Mouse (Mus musculus) kidney, postnatal 0 days (tissue): ENCODE measurements around the gene Tbcel. TPM values are rescaled to one million over a fixed set of nuclear protein-coding genes. Genes with fewer than 3 reads are reported as not detected.

Source experiments
- ATAC-seq: fragments of 200-750 bp; cut with Nextera tagmentation; replicated peaks from 2 replicates; pipeline ENCODE4 v1.8.0; 2017; ENCODE audit warnings: low read depth, moderate number of reproducible peaks, moderate TSS enrichment, moderate library complexity; ENCODE audit not compliant: low FRiP score
- DNase-seq: peaks from one replicate; pipeline ENCODE4 v3.0.0-alpha.2; 2016; ENCODE audit warnings: low spot score
- H3K27ac ChIP-seq: fragments of 300-500 bp; sonication (generic); 2 replicates; pipeline ENCODE4 v1.5.1; 2014; ENCODE audit warnings: mild to moderate bottlenecking
- H3K27me3 ChIP-seq: fragments of 300-500 bp; sonication (generic); 2 replicates; pipeline ENCODE4 v1.6.1; 2014; ENCODE audit warnings: low read length, mixed read lengths; ENCODE audit not compliant: insufficient read depth
- H3K36me3 ChIP-seq: fragments of 300-500 bp; sonication (generic); 2 replicates; pipeline ENCODE4 v1.6.1; 2014; ENCODE audit warnings: low read length, mixed read lengths; ENCODE audit not compliant: insufficient read depth
- H3K4me1 ChIP-seq: fragments of 300-500 bp; sonication (generic); replicated peaks from 2 replicates; pipeline ENCODE4 v1.6.1; 2014; ENCODE audit warnings: antibody characterized with exemption, low read length, mixed read lengths; ENCODE audit not compliant: insufficient read depth
- H3K4me2 ChIP-seq: fragments of 300-500 bp; sonication (generic); 2 replicates; pipeline ENCODE4 v1.6.1; 2014; ENCODE audit warnings: mild to moderate bottlenecking, low read length, moderate library complexity, mixed read lengths
- H3K4me3 ChIP-seq: fragments of 300-500 bp; sonication (generic); replicated peaks from 2 replicates; pipeline ENCODE4 v1.5.1; 2014; ENCODE audit warnings: low read depth, low read length
- H3K9ac ChIP-seq: fragments of 300-500 bp; sonication (generic); 2 replicates; pipeline ENCODE4 v1.6.1; 2014; ENCODE audit warnings: low read depth, low read length
- H3K9me3 ChIP-seq: fragments of 300-500 bp; sonication (generic); replicated peaks from 2 replicates; pipeline ENCODE4 v1.6.1; 2016; ENCODE audit warnings: low read length, inconsistent platforms, mixed read lengths
- CTCF ChIP-seq: IDR thresholded peaks from 2 replicates; pipeline ENCODE4 v1.5.1; 2016; ENCODE audit warnings: antibody characterized with exemption, low read depth, mild to moderate bottlenecking, moderate library complexity
- WGBS: fragments of 180-500 bp; shearing (Covaris S2); extraction: QIAGEN DNeasy Blood & Tissue Kit; methylation state at CpG from one replicate; pipeline ENCODE4 v1.1.7; 2014; 5-methylcytosine and 5-hydroxymethylcytosine counted together
- polyA plus RNA-seq: library from polyadenylated mRNA; unstranded; fragments of >200 nt; fragmentation: Nextera tagmentation; extraction: Ambion mirVana; gene quantifications from 2 replicates; pipeline ENCODE4 v1.2.1, GENCODE M21; 2015

The Tbcel gene
- polyA plus RNA-seq, 1 experiment from 2014 or later: 6.0 TPM

- Histone ChIP-seq H3K4me2 (no peak overlapping the region), H3K9ac (no peak overlapping the region), H3K36me3 (peaks cover 43% of the 10 kb centered on the region), H3K4me3 (no peak overlapping the region), H3K27ac (no peak overlapping the region), H3K9me3 (no peaks in the 10 kb centered on the region), H3K4me1 (no peaks in the 10 kb centered on the region), H3K27me3 (no peaks in the 10 kb centered on the region)
- no peak for DNase-seq
- 96% methylated on average over 2 of the region's 2 CpGs for WGBS
- TF ChIP-seq CTCF: no peak
- ATAC-seq: no peak
Measured at GRCm38 (mm10) chr9:42441234-42441633, 66.4 kb downstream of the Tbcel start.

GRCm38 (mm10) chr9:42439446-42439845 is 68.2 kb downstream of the Tbcel start:
- H3K36me3 ChIP-seq: peaks cover 39% of the 10 kb centered on the region
- no peaks in the 10 kb centered on the region for H3K27me3 ChIP-seq
- H3K9me3 ChIP-seq: no peaks in the 10 kb centered on the region
- WGBS: 79% methylated on average over 4 of the region's 4 CpGs
- no peak overlapping the region for H3K4me3 ChIP-seq
- ATAC-seq (no peak), DNase-seq (no peak)
- no peak overlapping the region for H3K4me2 ChIP-seq
- H3K9ac ChIP-seq: no peak overlapping the region
- no peak overlapping the region for H3K27ac ChIP-seq
- H3K4me1 ChIP-seq: no peaks in the 10 kb centered on the region
- no peak for TF ChIP-seq CTCF

GRCm38 (mm10) chr9:42432155-42432554 is 75.5 kb downstream of the Tbcel start:
- no peak for DNase-seq
- peaks cover 45% of the 10 kb centered on the region for H3K36me3 ChIP-seq
- H3K4me1 ChIP-seq: no peaks in the 10 kb centered on the region
- no peaks in the 10 kb centered on the region for H3K9me3 ChIP-seq
- no peak overlapping the region for H3K4me3 ChIP-seq
- ATAC-seq: no peak
- H3K4me2 ChIP-seq: no peak overlapping the region
- WGBS: 78% methylated on average over 2 of the region's 2 CpGs
- no peak overlapping the region for H3K9ac ChIP-seq
- no peak overlapping the region for H3K27ac ChIP-seq
- H3K27me3 ChIP-seq: no peaks in the 10 kb centered on the region
- TF ChIP-seq CTCF: peak; percentile 44

GRCm38 (mm10) chr9:42431606-42432005 is 76.0 kb downstream of the Tbcel start:
- no peak overlapping the region for H3K27ac ChIP-seq
- DNase-seq (no peak), ATAC-seq (no peak)
- TF ChIP-seq CTCF: no peak
- H3K4me1 ChIP-seq: no peaks in the 10 kb centered on the region
- H3K4me3 ChIP-seq: no peak overlapping the region
- H3K27me3 ChIP-seq: no peaks in the 10 kb centered on the region
- peaks cover 44% of the 10 kb centered on the region for H3K36me3 ChIP-seq
- no peaks in the 10 kb centered on the region for H3K9me3 ChIP-seq
- 94% methylated on average over 2 of the region's 2 CpGs for WGBS
- H3K4me2 ChIP-seq: no peak overlapping the region
- H3K9ac ChIP-seq: no peak overlapping the region

GRCm38 (mm10) chr9:42428060-42428924 is 79.3 kb downstream of the Tbcel start:
- ATAC-seq: no peak

GRCm38 (mm10) chr9:42426661-42427358 is 80.8 kb downstream of the Tbcel start:
- no peak for DNase-seq
- H3K4me1 ChIP-seq: no peaks in the 10 kb centered on the region
- no peak for ATAC-seq
- H3K9me3 ChIP-seq: no peaks in the 10 kb centered on the region
- TF ChIP-seq CTCF: no peak
- WGBS: 80% methylated on average over 10 of the region's 10 CpGs
- H3K4me2 ChIP-seq: no peak overlapping the region
- no peak overlapping the region for H3K27ac ChIP-seq
- H3K27me3 ChIP-seq: no peaks in the 10 kb centered on the region
- no peak overlapping the region for H3K4me3 ChIP-seq
- H3K9ac ChIP-seq: no peak overlapping the region
- H3K36me3 ChIP-seq: peaks cover 42% of the 10 kb centered on the region

More at GRCm38 (mm10) chr9:42428060-42428924, 79.3 kb downstream of the Tbcel start:
- no peak for TF ChIP-seq CTCF
- H3K4me2 ChIP-seq: no peak overlapping the region
- WGBS: 60% methylated on average over 12 of the region's 12 CpGs
- no peak overlapping the region for H3K4me3 ChIP-seq
- no peaks in the 10 kb centered on the region for H3K27me3 ChIP-seq
- no peaks in the 10 kb centered on the region for H3K9me3 ChIP-seq
- H3K27ac ChIP-seq: no peak overlapping the region
- no peak overlapping the region for H3K9ac ChIP-seq
- peak; percentile 30 for DNase-seq
- no peaks in the 10 kb centered on the region for H3K4me1 ChIP-seq
- H3K36me3 ChIP-seq: peaks cover 43% of the 10 kb centered on the region
